Mouse (Mus musculus) spleen, adult 18-20 months (tissue): ENCODE data around the gene Myog.

Experiments
- DNase-seq, 2 experiments: peaks; one replicate each; pipeline ENCODE4 v3.0.0; 2022; ENCODE audit warnings: mixed read lengths in 2 of 2

Gene Myog

GRCm38 (mm10) chr1:134285458-134286120, 4.2 kb upstream of the Myog start:
- DNase-seq: no peak

- no peak for DNase-seq
Measured at GRCm38 (mm10) chr1:134288239-134288638, 1.6 kb upstream of the Myog start.

GRCm38 (mm10) chr1:134290300-134290699, 511 bp downstream of the Myog start:
- DNase-seq: no peak

- DNase-seq: no peak
Measured at GRCm38 (mm10) chr1:134290909-134291308, 1.1 kb downstream of the Myog start.

DNA sequence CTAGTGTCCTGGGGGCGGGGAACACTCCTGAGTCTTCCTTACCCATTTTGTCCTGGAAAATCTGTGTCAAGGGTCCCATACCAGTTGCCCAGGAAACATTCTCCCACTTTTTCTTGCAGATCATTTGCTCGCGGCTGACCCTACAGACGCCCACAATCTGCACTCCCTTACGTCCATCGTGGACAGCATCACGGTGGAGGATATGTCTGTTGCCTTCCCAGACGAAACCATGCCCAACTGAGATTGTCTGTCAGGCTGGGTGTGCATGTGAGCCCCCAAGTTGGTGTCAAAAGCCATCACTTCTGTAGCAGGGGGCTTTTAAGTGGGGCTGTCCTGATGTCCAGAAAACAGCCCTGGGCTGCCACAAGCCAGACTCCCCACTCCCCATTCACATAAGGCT, 1.8 kb downstream of the Myog start:
- no peak for DNase-seq

DNA sequence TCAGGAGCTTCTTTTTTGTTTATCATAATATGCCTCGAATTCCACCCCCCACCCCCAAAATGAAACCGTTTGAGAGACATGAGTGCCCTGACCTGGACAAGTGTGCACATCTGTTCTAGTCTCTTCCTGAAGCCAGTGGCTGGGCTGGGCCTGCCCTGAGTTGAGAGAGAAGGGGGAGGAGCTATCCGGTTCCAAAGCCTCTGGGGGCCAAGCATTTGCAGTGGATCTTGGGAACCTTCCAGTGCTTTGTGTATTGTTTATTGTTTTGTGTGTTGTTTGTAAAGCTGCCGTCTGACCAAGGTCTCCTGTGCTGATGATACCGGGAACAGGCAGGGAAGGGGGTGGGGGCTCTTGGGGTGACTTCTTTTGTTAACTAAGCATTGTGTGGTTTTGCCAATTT, 2.3 kb downstream of the Myog start:
- DNase-seq: no peak

DNA sequence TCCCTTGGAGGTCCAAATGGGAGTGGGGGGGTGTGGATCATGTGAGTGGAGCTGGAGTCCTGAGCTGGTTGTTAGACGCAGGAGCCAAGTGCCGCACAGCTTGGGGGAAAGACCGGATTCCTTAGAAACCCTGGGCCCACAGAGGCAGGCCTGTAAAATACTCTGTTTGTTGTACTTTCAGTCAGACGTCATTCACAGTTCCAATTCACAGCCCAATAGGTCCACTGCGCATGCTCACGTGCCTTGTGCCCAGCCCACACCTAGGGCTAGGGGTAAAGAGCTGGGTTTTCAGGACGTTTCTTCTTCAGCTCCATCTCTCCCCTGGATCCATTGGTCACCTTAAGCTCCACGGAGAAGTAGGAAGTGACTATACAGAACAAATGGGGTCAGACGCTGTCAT, 2.8 kb downstream of the Myog start:
- no peak for DNase-seq

GRCm38 (mm10) chr1:134293276-134293675, 3.5 kb downstream of the Myog start:
- DNase-seq: no peak

GRCm38 (mm10) chr1:134293738-134294604, 4.2 kb downstream of the Myog start:
- DNase-seq: no peak

GRCm38 (mm10) chr1:134297265-134297664, 7.5 kb downstream of the Myog start:
- no peak for DNase-seq

GRCm38 (mm10) chr1:134298636-134299411, 9.0 kb downstream of the Myog start:
- DNase-seq: peak in 1 of 2 experiments; percentile 31

- DNase-seq: peak; percentile 50 to 55
Measured at GRCm38 (mm10) chr1:134302568-134303238, 12.9 kb downstream of the Myog start.

DNA sequence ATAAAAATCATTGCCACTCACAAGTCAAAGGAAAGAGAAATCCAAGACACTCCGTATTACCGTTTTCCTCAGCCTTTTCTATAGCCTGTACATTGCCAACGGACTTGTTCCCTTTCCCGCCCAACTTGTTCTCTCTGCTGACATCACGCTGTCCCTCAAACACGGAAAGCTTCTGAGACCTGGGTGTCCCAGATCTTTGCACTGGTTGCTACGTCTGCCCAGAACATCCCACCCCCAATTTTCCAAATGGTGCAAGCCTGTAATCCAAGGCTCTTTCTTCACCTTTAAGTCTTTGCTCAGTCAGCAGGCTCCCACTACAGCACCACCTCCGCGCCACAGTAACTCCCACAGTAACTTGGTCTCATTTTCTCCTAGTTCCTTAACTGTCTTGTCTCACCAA, 15.2 kb downstream of the Myog start:
- no peak for DNase-seq

- no peak for DNase-seq
Measured at GRCm38 (mm10) chr1:134307409-134307808, 17.6 kb downstream of the Myog start.

- DNase-seq: no peak
Measured at GRCm38 (mm10) chr1:134310291-134310690, 20.5 kb downstream of the Myog start.

DNA sequence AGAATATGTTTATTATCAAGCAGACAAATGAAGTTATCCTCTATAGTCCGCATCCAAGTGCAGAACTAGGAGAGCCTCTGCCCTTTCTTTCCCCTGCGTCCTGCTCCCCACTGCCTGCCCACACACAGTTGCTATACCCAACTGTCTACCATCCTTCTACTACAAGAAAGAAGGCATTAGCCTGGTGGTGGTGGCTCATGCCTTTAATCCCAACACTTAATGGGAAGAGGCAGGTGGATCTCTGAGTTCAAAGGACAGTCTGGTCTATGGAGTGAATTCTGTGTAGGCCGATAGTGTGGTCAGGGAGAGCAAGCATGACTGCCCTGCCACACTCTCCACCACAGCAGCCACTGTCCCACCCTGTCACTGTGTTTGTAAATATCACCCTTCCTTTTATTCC, 20.9 kb downstream of the Myog start:
- DNase-seq: no peak

DNA sequence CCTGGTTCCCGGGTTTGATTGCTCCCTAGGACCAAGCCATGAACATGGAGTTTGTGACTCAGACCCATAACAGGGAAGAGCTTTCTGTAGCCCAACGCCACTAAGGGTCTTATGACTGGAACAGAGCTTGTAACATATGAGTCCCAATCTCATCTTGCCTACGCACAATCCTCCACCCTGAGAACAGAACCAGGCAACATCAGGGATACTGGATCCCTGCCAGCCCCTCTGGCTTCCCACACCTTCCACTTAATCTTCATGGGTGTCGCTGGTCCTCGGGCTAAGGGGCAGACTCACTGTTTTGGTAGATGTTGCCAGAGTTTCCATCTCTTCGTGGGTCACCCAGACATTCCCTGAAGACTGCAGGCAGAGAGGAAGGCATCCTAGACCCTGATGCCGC, 22.0 kb downstream of the Myog start:
- DNase-seq: no peak

- DNase-seq: no peak
Measured at GRCm38 (mm10) chr1:134315181-134315580, 25.4 kb downstream of the Myog start.

- no peak for DNase-seq
Measured at GRCm38 (mm10) chr1:134316361-134316760, 26.6 kb downstream of the Myog start.

DNA sequence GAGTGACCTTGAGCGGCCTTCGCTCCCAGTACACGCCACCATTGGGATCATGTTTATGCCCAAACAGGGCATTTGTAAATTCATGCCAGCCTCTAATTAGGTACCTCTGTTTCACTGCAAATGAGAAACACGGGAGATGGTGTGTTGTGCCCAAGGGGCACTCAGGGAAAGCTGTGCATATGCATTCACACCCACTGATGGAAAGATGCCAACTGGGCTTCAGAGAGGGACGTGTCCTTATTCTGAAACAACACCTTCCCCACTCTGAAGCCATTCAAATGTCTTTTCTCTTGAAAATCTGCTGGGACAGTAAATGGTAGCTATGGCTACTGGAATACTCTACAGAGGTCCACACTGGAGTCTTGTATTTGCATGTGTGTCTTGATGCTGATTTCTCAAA, 28.5 kb downstream of the Myog start:
- DNase-seq: no peak

GRCm38 (mm10) chr1:134320691-134321301, 31.0 kb downstream of the Myog start:
- no peak for DNase-seq

DNA sequence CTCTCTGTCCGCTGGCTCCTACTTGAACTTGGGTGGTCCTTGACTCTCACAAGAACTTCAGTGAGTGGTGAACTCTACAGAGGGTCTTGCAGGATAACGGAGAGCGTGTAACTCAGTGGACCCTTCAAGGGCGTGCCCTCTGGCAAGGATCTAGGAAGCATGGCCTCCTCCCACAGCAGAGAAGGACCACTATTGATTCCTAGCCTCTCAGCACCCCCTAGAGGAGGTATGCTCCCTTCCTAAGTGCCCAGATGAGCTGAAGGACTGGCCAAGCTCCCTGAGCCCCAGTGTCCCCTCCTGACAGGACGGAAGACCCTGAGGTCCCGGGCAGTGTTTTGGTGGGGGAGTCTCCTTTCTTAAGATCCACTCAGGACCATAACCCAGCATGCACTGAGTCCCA, 32.8 kb downstream of the Myog start:
- DNase-seq: no peak
